Mouse (Mus musculus) midbrain, embryonic 11.5 days (tissue): Measurements from ENCODE around the gene Srp72. TPM values are rescaled to one million over a fixed set of nuclear protein-coding genes. Genes with fewer than 3 reads are reported as not detected.
A peak's percentile ranks its signal among the peaks of the same experiment; 100 is the strongest.

Experiments used
- ATAC-seq: fragments of 200-750 bp; cut with Nextera tagmentation; 2 replicates; pipeline ENCODE4 v1.8.0; 2017; ENCODE audit warnings: moderate TSS enrichment, moderate library complexity; ENCODE audit not compliant: low FRiP score
- DNase-seq: peaks from one replicate; pipeline ENCODE4 v3.0.0; 2015; ENCODE audit warnings: low spot score; ENCODE audit errors: missing footprints
- H3K27ac ChIP-seq: fragments of 300-500 bp; sonication (generic); 2 replicates; pipeline ENCODE4 v1.5.1; 2014; ENCODE audit warnings: low read depth, low read length
- H3K27me3 ChIP-seq: fragments of 300-500 bp; sonication (generic); 2 replicates; pipeline ENCODE4 v1.6.1; 2014; ENCODE audit warnings: mild to moderate bottlenecking, low read length, moderate library complexity, mixed read lengths; ENCODE audit not compliant: control insufficient read depth, insufficient read depth
- H3K36me3 ChIP-seq: fragments of 300-500 bp; sonication (generic); 2 replicates; pipeline ENCODE4 v1.6.1; 2014; ENCODE audit warnings: mild to moderate bottlenecking, low read length, moderate library complexity, mixed read lengths; ENCODE audit not compliant: control insufficient read depth, insufficient read depth
- H3K4me1 ChIP-seq: fragments of 300-500 bp; sonication (generic); 2 replicates; pipeline ENCODE4 v1.6.1; 2014; ENCODE audit warnings: low read length; ENCODE audit not compliant: control insufficient read depth, insufficient read depth
- H3K4me2 ChIP-seq: fragments of 300-500 bp; sonication (generic); 2 replicates; pipeline ENCODE4 v1.6.1; 2014; ENCODE audit warnings: mild to moderate bottlenecking, moderate library complexity
- H3K4me3 ChIP-seq: fragments of 300-500 bp; sonication (generic); 2 replicates; pipeline ENCODE4 v1.5.1; 2014; ENCODE audit warnings: low read depth, low read length
- H3K9ac ChIP-seq: fragments of 300-500 bp; sonication (generic); 2 replicates; pipeline ENCODE4 v1.6.1; 2014; ENCODE audit warnings: low read length
- H3K9me3 ChIP-seq: fragments of 300-500 bp; sonication (generic); 2 replicates; pipeline ENCODE4 v1.6.1; 2016; ENCODE audit warnings: low read length; ENCODE audit not compliant: control insufficient read depth
- WGBS: fragments of 180-500 bp; shearing (Covaris S2); extraction: QIAGEN DNeasy Blood & Tissue Kit; methylation state at CpG from one replicate; pipeline ENCODE4 v1.1.7; 2014; 5-methylcytosine and 5-hydroxymethylcytosine counted together
- polyA plus RNA-seq: library from polyadenylated mRNA; unstranded; fragments of >200 nt; fragmentation: Nextera tagmentation; extraction: Ambion mirVana; gene quantifications from 2 replicates; pipeline ENCODE4 v1.2.1, GENCODE M21; 2014

Srp72 gene
- polyA plus RNA-seq, 1 experiment from 2014 or later, result 71.9 TPM

- 92% methylated on average over 11 of the region's 11 CpGs for WGBS
- H3K36me3 ChIP-seq, result peaks cover 28% of the 10 kb centered on the region
- H3K4me2 ChIP-seq, result no peak overlapping the region
- no peak for DNase-seq
- no peak overlapping the region for H3K9ac ChIP-seq
- H3K4me3 ChIP-seq, result no peak overlapping the region
- no peaks in the 10 kb centered on the region for H3K27me3 ChIP-seq
- H3K27ac ChIP-seq, result no peak overlapping the region
- no peaks in the 10 kb centered on the region for H3K9me3 ChIP-seq
- ATAC-seq, result no peak
- no peaks in the 10 kb centered on the region for H3K4me1 ChIP-seq
Measured at GRCm38 (mm10) chr5:76984015-76984414, 9.5 kb downstream of the Srp72 start.

- no peaks in the 10 kb centered on the region for H3K4me1 ChIP-seq
- H3K9me3 ChIP-seq, result no peaks in the 10 kb centered on the region
- peaks cover 11% of the 10 kb centered on the region; the same call in 1 of the 2 replicates for H3K36me3 ChIP-seq
- ATAC-seq (no peak), DNase-seq (no peak)
- H3K4me3 ChIP-seq, result no peak overlapping the region
- H3K27me3 ChIP-seq, result no peaks in the 10 kb centered on the region
- no peak overlapping the region for H3K27ac ChIP-seq
- H3K9ac ChIP-seq, result no peak overlapping the region
- 96% methylated on average over 3 of the region's 3 CpGs for WGBS
- H3K4me2 ChIP-seq, result no peak overlapping the region
Measured at GRCm38 (mm10) chr5:76990789-76991188, 16.3 kb downstream of the Srp72 start.

- H3K27ac ChIP-seq, result no peak overlapping the region
- H3K36me3 ChIP-seq, result peaks cover 20% of the 10 kb centered on the region
- H3K4me3 ChIP-seq, result no peak overlapping the region
- H3K27me3 ChIP-seq, result no peaks in the 10 kb centered on the region
- H3K9ac ChIP-seq, result no peak overlapping the region
- no peak overlapping the region for H3K4me2 ChIP-seq
- 91% methylated on average over 5 of the region's 5 CpGs for WGBS
- H3K4me1 ChIP-seq, result no peaks in the 10 kb centered on the region
- H3K9me3 ChIP-seq, result no peaks in the 10 kb centered on the region
- DNase-seq (no peak), ATAC-seq (no peak)
Measured at GRCm38 (mm10) chr5:76993174-76993814, 18.8 kb downstream of the Srp72 start.

- no peak for ATAC-seq
- peak; percentile 85 for DNase-seq
- no peak overlapping the region for H3K9ac ChIP-seq
- WGBS, result 58% methylated on average over 5 of the region's 5 CpGs
- H3K4me3 ChIP-seq, result no peak overlapping the region
- no peak overlapping the region for H3K4me2 ChIP-seq
- H3K27ac ChIP-seq, result no peak overlapping the region
- H3K27me3 ChIP-seq, result no peaks in the 10 kb centered on the region
- H3K9me3 ChIP-seq, result no peaks in the 10 kb centered on the region
- H3K36me3 ChIP-seq, result peaks cover 14% of the 10 kb centered on the region
- no peaks in the 10 kb centered on the region for H3K4me1 ChIP-seq
Measured at GRCm38 (mm10) chr5:76998416-76998815, 23.9 kb downstream of the Srp72 start.

- peaks cover 7% of the 10 kb centered on the region for H3K36me3 ChIP-seq
Measured at GRCm38 (mm10) chr5:77001192-77001591, 26.7 kb downstream of the Srp72 start.

GRCm38 (mm10) chr5:77004051-77004821 is 29.8 kb downstream of the Srp72 start, which contains the start of gene Arl9:
Arl9 (plus strand) TSS chr5:77004055.
- WGBS, result 93% methylated on average over 6 of the region's 6 CpGs
- Histone ChIP-seq H3K4me3 (no peak within 1 kb of the TSS), H3K27ac (no peak within 1 kb of the TSS), H3K4me2 (no peak within 1 kb of the TSS), H3K27me3 (no peaks in the 10 kb centered on the region), H3K4me1 (no peaks in the 10 kb centered on the region), H3K9me3 (no peaks in the 10 kb centered on the region), H3K9ac (no peak within 1 kb of the TSS), H3K36me3 (no peaks in the 10 kb centered on the region)
- ATAC-seq (no peak), DNase-seq (no peak)

More at GRCm38 (mm10) chr5:77001192-77001591, 26.7 kb downstream of the Srp72 start:
- 92% methylated on average over 17 of the region's 17 CpGs for WGBS
- no peaks in the 10 kb centered on the region for H3K27me3 ChIP-seq
- ATAC-seq, result no peak
- no peak for DNase-seq
- H3K27ac ChIP-seq, result no peak overlapping the region
- H3K9ac ChIP-seq, result no peak overlapping the region
- no peaks in the 10 kb centered on the region for H3K9me3 ChIP-seq
- no peaks in the 10 kb centered on the region for H3K4me1 ChIP-seq
- H3K4me3 ChIP-seq, result no peak overlapping the region
- no peak overlapping the region for H3K4me2 ChIP-seq

GRCm38 (mm10) chr5:77010352-77010751 is 35.9 kb downstream of the Srp72 start:
- DNase-seq (peak; percentile 53), ATAC-seq (no peak)
- Histone ChIP-seq H3K4me3 (no peak overlapping the region), H3K9me3 (no peaks in the 10 kb centered on the region), H3K27me3 (no peaks in the 10 kb centered on the region), H3K9ac (no peak overlapping the region), H3K36me3 (no peaks in the 10 kb centered on the region), H3K4me2 (no peak overlapping the region), H3K27ac (no peak overlapping the region), H3K4me1 (no peaks in the 10 kb centered on the region)
- WGBS, result 93% methylated on average over 9 of the region's 9 CpGs

- no peak for ATAC-seq
- Histone ChIP-seq H3K4me2 (no peak overlapping the region), H3K9me3 (no peaks in the 10 kb centered on the region), H3K27ac (no peak overlapping the region), H3K4me3 (no peak overlapping the region), H3K36me3 (no peaks in the 10 kb centered on the region), H3K27me3 (no peaks in the 10 kb centered on the region), H3K4me1 (no peaks in the 10 kb centered on the region), H3K9ac (no peak overlapping the region)
- WGBS, result 69% methylated on average over 3 of the region's 3 CpGs
- DNase-seq, result peak; percentile 0
Measured at GRCm38 (mm10) chr5:77011082-77011481, 36.6 kb downstream of the Srp72 start.

GRCm38 (mm10) chr5:77013171-77013570 is 38.7 kb downstream of the Srp72 start:
- no peak overlapping the region for H3K4me3 ChIP-seq
- H3K36me3 ChIP-seq, result no peaks in the 10 kb centered on the region
- H3K4me2 ChIP-seq, result no peak overlapping the region
- H3K9ac ChIP-seq, result no peak overlapping the region
- 86% methylated on average over 3 of the region's 3 CpGs for WGBS
- ATAC-seq (no peak), DNase-seq (peak; percentile 57)
- no peaks in the 10 kb centered on the region for H3K9me3 ChIP-seq
- H3K27me3 ChIP-seq, result peaks cover 5% of the 10 kb centered on the region; the same call in 1 of the 2 replicates
- H3K27ac ChIP-seq, result no peak overlapping the region
- no peaks in the 10 kb centered on the region for H3K4me1 ChIP-seq
